Mouse (Mus musculus) testis, adult 2 months (tissue): ENCODE results near the gene Plcb1. TPM values are rescaled to one million over a fixed set of nuclear protein-coding genes. Genes with fewer than 3 reads are reported as not detected.

Source experiments
- H3K27ac ChIP-seq: fragments of 200-500 bp; 2 replicates; pipeline ENCODE4 v1.5.1; 2012; ENCODE audit warnings: low read depth, low read length; ENCODE audit not compliant: control insufficient read depth, insufficient read depth
- H3K27me3 ChIP-seq: fragments of 200-500 bp; 2 replicates; pipeline ENCODE4 v1.6.1; 2012; ENCODE audit warnings: mild to moderate bottlenecking, low read length, moderate library complexity; ENCODE audit not compliant: control insufficient read depth, insufficient read depth
- H3K36me3 ChIP-seq: fragments of 200-500 bp; 2 replicates; pipeline ENCODE4 v1.6.1; 2012; ENCODE audit warnings: mild to moderate bottlenecking, low read length; ENCODE audit not compliant: control insufficient read depth, insufficient read depth
- H3K4me1 ChIP-seq: fragments of 200-500 bp; 2 replicates; pipeline ENCODE4 v1.6.1; 2012; ENCODE audit warnings: low read length; ENCODE audit not compliant: control insufficient read depth, insufficient read depth
- H3K4me3 ChIP-seq: fragments of 200-500 bp; 2 replicates; pipeline ENCODE4 v1.5.1; 2012; ENCODE audit warnings: low read depth, mild to moderate bottlenecking, low read length, moderate library complexity, mixed read lengths; ENCODE audit not compliant: control insufficient read depth
- CTCF ChIP-seq: fragments of 200-500 bp; IDR thresholded peaks from 2 replicates; pipeline ENCODE4 v1.5.1; 2012; ENCODE audit warnings: low read depth, mild to moderate bottlenecking, inconsistent platforms, low read length, moderate library complexity; ENCODE audit not compliant: control insufficient read depth, insufficient read depth, insufficient replicate concordance
- POLR2A ChIP-seq: fragments of 200-500 bp; IDR thresholded peaks from 2 replicates; pipeline ENCODE4 v1.6.1; 2012; ENCODE audit warnings: low read depth, mild to moderate bottlenecking, inconsistent platforms, low read length, moderate library complexity; ENCODE audit not compliant: control insufficient read depth
- polyA plus RNA-seq: library from polyadenylated mRNA; depleted of rRNA; stranded (reverse); fragments of >200 nt; gene quantifications from 2 replicates; pipeline ENCODE4 v1.2.3, GENCODE M21; 2012

The Plcb1 gene
- polyA plus RNA-seq, 1 experiment: 0.90 TPM

- no peaks in the 10 kb centered on the region for H3K36me3 ChIP-seq
- H3K27me3 ChIP-seq: no peaks in the 10 kb centered on the region
- no peak for TF ChIP-seq POLR2A
- no peak for TF ChIP-seq CTCF
- no peak overlapping the region for H3K4me3 ChIP-seq
- H3K4me1 ChIP-seq: no peaks in the 10 kb centered on the region
- no peak overlapping the region for H3K27ac ChIP-seq
These were observed 145.1 kb downstream of the Plcb1 start for GRCm38 (mm10) chr2:134930961-134931360.

GRCm38 (mm10) chr2:134931756-134932421 is 146.0 kb downstream of the Plcb1 start:
- Histone ChIP-seq H3K4me1 (no peaks in the 10 kb centered on the region), H3K4me3 (no peak overlapping the region), H3K27me3 (no peaks in the 10 kb centered on the region), H3K27ac (no peak overlapping the region), H3K36me3 (no peaks in the 10 kb centered on the region)
- TF ChIP-seq CTCF (no peak), POLR2A (no peak)

- no peak for TF ChIP-seq POLR2A
- no peak for TF ChIP-seq CTCF
- no peak overlapping the region for H3K4me3 ChIP-seq
- H3K4me1 ChIP-seq: no peaks in the 10 kb centered on the region
- H3K36me3 ChIP-seq: no peaks in the 10 kb centered on the region
- H3K27ac ChIP-seq: no peak overlapping the region
- no peaks in the 10 kb centered on the region for H3K27me3 ChIP-seq
These were observed 149.6 kb downstream of the Plcb1 start for GRCm38 (mm10) chr2:134935469-134935868.

- H3K36me3 ChIP-seq: no peaks in the 10 kb centered on the region
- TF ChIP-seq CTCF (no peak), POLR2A (no peak)
These were observed 150.2 kb downstream of the Plcb1 start for GRCm38 (mm10) chr2:134935970-134936649.

GRCm38 (mm10) chr2:134937666-134938065 is 151.8 kb downstream of the Plcb1 start:
- H3K27me3 ChIP-seq: no peaks in the 10 kb centered on the region
- no peak for TF ChIP-seq POLR2A
- TF ChIP-seq CTCF: no peak
- H3K4me3 ChIP-seq: no peak overlapping the region
- H3K4me1 ChIP-seq: no peaks in the 10 kb centered on the region
- H3K27ac ChIP-seq: no peak overlapping the region
- no peaks in the 10 kb centered on the region for H3K36me3 ChIP-seq

More at GRCm38 (mm10) chr2:134935970-134936649, 150.2 kb downstream of the Plcb1 start:
- no peak overlapping the region for H3K4me3 ChIP-seq
- H3K27ac ChIP-seq: no peak overlapping the region
- H3K4me1 ChIP-seq: no peaks in the 10 kb centered on the region
- no peaks in the 10 kb centered on the region for H3K27me3 ChIP-seq

DNA sequence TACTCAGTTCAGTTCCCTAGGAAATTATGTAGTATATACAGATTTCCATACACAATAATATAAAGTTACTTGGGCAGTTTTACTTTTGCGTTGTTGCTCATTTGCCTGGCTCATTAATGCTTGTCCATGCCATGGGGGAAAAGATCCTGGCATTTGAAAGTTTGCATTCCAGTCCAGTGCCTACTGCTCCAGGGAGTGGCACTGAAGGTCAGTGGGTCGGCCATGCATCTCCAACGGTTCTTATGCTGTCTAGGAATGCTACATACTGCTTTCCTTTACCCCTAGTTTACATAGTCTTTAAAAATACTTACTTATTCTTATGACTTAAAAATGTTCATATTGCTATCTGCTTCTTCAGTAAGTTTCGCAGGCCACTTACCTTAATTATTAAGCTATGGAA is 156.2 kb downstream of the Plcb1 start:
- Histone ChIP-seq H3K27me3 (no peaks in the 10 kb centered on the region), H3K4me1 (no peaks in the 10 kb centered on the region), H3K4me3 (no peak overlapping the region), H3K36me3 (no peaks in the 10 kb centered on the region), H3K27ac (no peak overlapping the region)
- no peak for TF ChIP-seq CTCF
- TF ChIP-seq POLR2A: no peak

DNA sequence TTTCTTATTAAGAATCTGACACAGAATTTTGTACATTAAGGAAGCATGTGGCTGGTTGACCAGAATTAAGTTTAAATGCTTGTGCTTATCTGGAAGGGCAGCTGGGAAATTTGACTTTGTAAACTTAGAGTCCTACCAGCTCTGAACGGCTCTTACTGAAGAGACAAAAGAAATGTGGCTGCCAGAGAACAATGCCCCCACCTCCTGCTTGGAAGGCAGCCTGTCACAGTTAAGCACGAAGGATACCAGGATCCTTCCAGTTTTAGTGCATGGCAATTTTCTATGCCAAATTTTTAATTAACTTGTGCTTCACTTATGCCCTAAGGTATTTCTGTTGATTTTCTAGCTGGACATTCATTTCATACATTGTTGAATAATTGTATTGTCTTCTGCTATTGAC is 157.1 kb downstream of the Plcb1 start:
- TF ChIP-seq CTCF (no peak), POLR2A (no peak)
- no peaks in the 10 kb centered on the region for H3K36me3 ChIP-seq
- no peak overlapping the region for H3K4me3 ChIP-seq
- H3K27me3 ChIP-seq: no peaks in the 10 kb centered on the region
- H3K27ac ChIP-seq: no peak overlapping the region
- H3K4me1 ChIP-seq: no peaks in the 10 kb centered on the region
